Mouse (Mus musculus) myocyte (in vitro differentiated cells): Measurements from ENCODE around the gene Surf2.

ENCODE experiments used
- E2F4 ChIP-seq: IDR thresholded peaks from one replicate; pipeline ENCODE4 v1.6.1; 2011; ENCODE audit warnings: mild to moderate bottlenecking, control low read depth, moderate library complexity; ENCODE audit not compliant: insufficient read depth
- MAX ChIP-seq: IDR thresholded peaks from one replicate; pipeline ENCODE4 v1.6.1; 2011; ENCODE audit warnings: low read depth, mild to moderate bottlenecking, control low read depth
- MYOD1 ChIP-seq, 3 experiments: IDR thresholded peaks; one replicate each; pipeline ENCODE4 v1.6.1; 2011; ENCODE audit warnings: control low read depth in 2 of 3, low read depth in 2 of 3, mild to moderate bottlenecking in 2 of 3, moderate library complexity in 1 of 3; ENCODE audit not compliant: insufficient read length in 2 of 3, control insufficient read depth in 1 of 3
- MYOG ChIP-seq, 3 experiments: IDR thresholded peaks; one replicate each; pipeline ENCODE4 v1.6.1; 2011; ENCODE audit warnings: control low read depth in 2 of 3, low read depth in 2 of 3, mild to moderate bottlenecking in 2 of 3; ENCODE audit not compliant: insufficient read length in 2 of 3, control insufficient read depth in 1 of 3, insufficient read depth in 1 of 3
- POLR2A ChIP-seq: IDR thresholded peaks from one replicate; pipeline ENCODE4 v1.6.1; 2011; ENCODE audit warnings: low read depth, mild to moderate bottlenecking, control low read depth, moderate library complexity; ENCODE audit not compliant: insufficient read length
- POLR2AphosphoS2 ChIP-seq: IDR thresholded peaks from one replicate; pipeline ENCODE4 v1.6.1; 2011; ENCODE audit warnings: low read depth, control low read depth; ENCODE audit not compliant: insufficient read length
- REST ChIP-seq: IDR thresholded peaks from one replicate; pipeline ENCODE4 v1.6.1; 2011; ENCODE audit warnings: mild to moderate bottlenecking, control low read depth, moderate library complexity; ENCODE audit not compliant: insufficient read depth, insufficient read length
- SRF ChIP-seq: IDR thresholded peaks from one replicate; pipeline ENCODE4 v1.6.1; 2011; ENCODE audit warnings: low read depth; ENCODE audit not compliant: control insufficient read depth, insufficient read length
- TCF12 ChIP-seq: IDR thresholded peaks from one replicate; pipeline ENCODE4 v1.6.1; 2011; ENCODE audit warnings: mild to moderate bottlenecking, control low read depth; ENCODE audit not compliant: poor library complexity, insufficient read depth, severe bottlenecking
- TCF3 ChIP-seq: IDR thresholded peaks from one replicate; pipeline ENCODE4 v1.6.1; 2011; ENCODE audit warnings: low read depth, control low read depth; ENCODE audit not compliant: insufficient read length
- USF1 ChIP-seq: IDR thresholded peaks from one replicate; pipeline ENCODE4 v1.6.1; 2011; ENCODE audit warnings: low read depth, mild to moderate bottlenecking, control low read depth, moderate library complexity

DNA sequence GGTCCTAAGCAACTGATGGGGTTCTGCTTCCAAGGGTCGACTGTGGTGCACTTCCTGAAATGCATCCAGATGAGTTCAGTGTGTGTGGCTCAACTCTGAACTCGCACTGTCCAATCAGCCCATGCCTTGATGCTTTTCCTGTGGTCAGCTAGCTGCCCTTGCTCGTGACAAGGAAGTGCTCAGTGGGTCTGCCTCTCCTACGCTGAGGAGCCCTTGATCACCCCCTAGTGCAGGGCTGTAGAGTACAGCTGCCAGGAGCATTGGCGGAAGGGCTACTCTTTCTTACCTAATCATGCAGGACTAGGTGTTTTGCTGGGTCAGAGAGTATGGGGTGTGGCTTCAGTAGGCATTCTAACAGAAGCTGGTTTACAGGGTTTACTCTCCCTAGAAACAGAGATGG is 25.4 kb downstream of the Surf2 start:
- TF ChIP-seq MAX (no peak), E2F4 (no peak), POLR2A (no peak), SRF (no peak), MYOD1 (IDR thresholded peaks at IDR 0.05; ENCODE audit: control insufficient read depth in 1 of 3, insufficient read length in 2 of 3, low read depth in 2 of 3) (no peak), REST (no peak), USF1 (no peak), POLR2AphosphoS2 (no peak), TCF12 (no peak), MYOG (IDR thresholded peaks at IDR 0.05; ENCODE audit: control insufficient read depth in 1 of 3, insufficient read depth in 1 of 3, insufficient read length in 2 of 3, low read depth in 2 of 3) (no peak), TCF3 (no peak)
